Mouse (Mus musculus): Measurements from ENCODE around the gene Gfpt2.
"Not testable (repeated sequence)": the region's sequence is repeated elsewhere in the genome, so short reads cannot be mapped to it uniquely, and the experiment has no call there.

Gene Gfpt2

GRCm38 (mm10) chr11:49793619-49794341 is at the start of gene Gfpt2:
Gene Gfpt2, plus strand, starts transcription at chr11:49794178.
- DNase-seq (ENCODE audit: low spot score): peak; percentile 63

GRCm38 (mm10) chr11:49744981-49745380 is 49.0 kb upstream of the Gfpt2 start:
- no peak for DNase-seq (ENCODE audit: low spot score)

GRCm38 (mm10) chr11:49745839-49746238 is 48.1 kb upstream of the Gfpt2 start:
- DNase-seq (ENCODE audit: low spot score): no peak

GRCm38 (mm10) chr11:49746756-49747155 is 47.2 kb upstream of the Gfpt2 start:
- no peak for DNase-seq (ENCODE audit: low spot score)

- peak; percentile 62 for DNase-seq (ENCODE audit: low spot score)
Measured at GRCm38 (mm10) chr11:49754958-49755665, 38.9 kb upstream of the Gfpt2 start.

- no peak for DNase-seq (ENCODE audit: low spot score)
Measured at GRCm38 (mm10) chr11:49758096-49758495, 35.9 kb upstream of the Gfpt2 start.

- DNase-seq (ENCODE audit: low spot score): no peak
Measured at GRCm38 (mm10) chr11:49761130-49761529, 32.8 kb upstream of the Gfpt2 start.

- no peak for DNase-seq (ENCODE audit: low spot score)
Measured at GRCm38 (mm10) chr11:49763555-49763954, 30.4 kb upstream of the Gfpt2 start.

- DNase-seq (ENCODE audit: low spot score): no peak
Measured at GRCm38 (mm10) chr11:49764023-49764422, 30.0 kb upstream of the Gfpt2 start.

- DNase-seq (ENCODE audit: low spot score): peak; percentile 12
Measured at GRCm38 (mm10) chr11:49764639-49765299, 29.2 kb upstream of the Gfpt2 start.

GRCm38 (mm10) chr11:49765377-49766136 is 28.4 kb upstream of the Gfpt2 start:
- no peak for DNase-seq (ENCODE audit: low spot score)

- no peak for DNase-seq (ENCODE audit: low spot score)
Measured at GRCm38 (mm10) chr11:49766137-49766411, 27.9 kb upstream of the Gfpt2 start.

- DNase-seq (ENCODE audit: low spot score): not testable (repeated sequence)
Measured at GRCm38 (mm10) chr11:49767497-49767896, 26.5 kb upstream of the Gfpt2 start.

- no peak for DNase-seq (ENCODE audit: low spot score)
Measured at GRCm38 (mm10) chr11:49768781-49769180, 25.2 kb upstream of the Gfpt2 start.

GRCm38 (mm10) chr11:49770676-49771550 is 23.1 kb upstream of the Gfpt2 start:
- DNase-seq (ENCODE audit: low spot score): no peak

- DNase-seq (ENCODE audit: low spot score): no peak
Measured at GRCm38 (mm10) chr11:49772251-49772650, 21.7 kb upstream of the Gfpt2 start.

- no peak for DNase-seq (ENCODE audit: low spot score)
Measured at GRCm38 (mm10) chr11:49774894-49775293, 19.1 kb upstream of the Gfpt2 start.

- DNase-seq (ENCODE audit: low spot score): no peak
Measured at GRCm38 (mm10) chr11:49778844-49779243, 15.1 kb upstream of the Gfpt2 start.

- DNase-seq (ENCODE audit: low spot score): no peak
Measured at GRCm38 (mm10) chr11:49780161-49780817, 13.7 kb upstream of the Gfpt2 start.

- no peak for DNase-seq (ENCODE audit: low spot score)
Measured at GRCm38 (mm10) chr11:49781833-49782399, 12.1 kb upstream of the Gfpt2 start.

- no peak for DNase-seq (ENCODE audit: low spot score)
Measured at GRCm38 (mm10) chr11:49793131-49793530, 847 bp upstream of the Gfpt2 start.

Data from lung, postnatal 25 days (tissue).